Mouse (Mus musculus): ENCODE results near the gene Zfp334.

Zfp334 gene

GRCm38 (mm10) chr2:165380050-165380449 is 8.0 kb downstream of the Zfp334 start:
- DNase-seq (ENCODE audit: extremely low read depth, insufficient read length, low spot score): no peak

- no peak for DNase-seq (ENCODE audit: extremely low read depth, insufficient read length, low spot score)
Observed at GRCm38 (mm10) chr2:165376001-165376400, 12.1 kb downstream of the Zfp334 start.

DNA sequence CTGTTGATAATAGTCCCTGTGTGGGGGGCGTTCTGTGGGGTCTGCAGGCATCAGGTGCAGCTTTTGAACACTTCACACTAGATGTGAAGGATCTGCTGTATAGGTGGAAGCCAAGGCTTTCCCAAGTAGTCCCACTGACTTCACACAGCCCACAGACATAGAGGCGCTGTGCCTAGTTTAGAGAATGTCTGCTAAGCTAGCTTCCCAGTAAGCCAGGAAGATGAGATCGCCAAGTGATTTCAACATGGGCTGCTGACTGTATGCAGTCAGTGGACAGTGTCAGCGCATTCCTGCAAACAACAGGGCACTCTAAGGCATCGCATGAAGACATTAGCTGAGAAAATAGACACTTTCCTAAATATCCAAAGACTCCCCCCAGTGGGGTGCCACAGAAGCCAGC is 12.6 kb downstream of the Zfp334 start:
- no peak for DNase-seq (ENCODE audit: extremely low read depth, insufficient read length, low spot score)

- peak; percentile 38 for DNase-seq (ENCODE audit: extremely low read depth, insufficient read length, low spot score)
Observed at GRCm38 (mm10) chr2:165371066-165371465, 17.0 kb downstream of the Zfp334 start.

- DNase-seq (ENCODE audit: extremely low read depth, insufficient read length, low spot score): no peak
Observed at GRCm38 (mm10) chr2:165370348-165370747, 17.7 kb downstream of the Zfp334 start.

GRCm38 (mm10) chr2:165368496-165368895 is 19.6 kb downstream of the Zfp334 start, which contains the start of gene Zfp663:
Gene Zfp663, minus strand, starts transcription at chr2:165368729.
- no peak for DNase-seq (ENCODE audit: extremely low read depth, insufficient read length, low spot score)

DNA sequence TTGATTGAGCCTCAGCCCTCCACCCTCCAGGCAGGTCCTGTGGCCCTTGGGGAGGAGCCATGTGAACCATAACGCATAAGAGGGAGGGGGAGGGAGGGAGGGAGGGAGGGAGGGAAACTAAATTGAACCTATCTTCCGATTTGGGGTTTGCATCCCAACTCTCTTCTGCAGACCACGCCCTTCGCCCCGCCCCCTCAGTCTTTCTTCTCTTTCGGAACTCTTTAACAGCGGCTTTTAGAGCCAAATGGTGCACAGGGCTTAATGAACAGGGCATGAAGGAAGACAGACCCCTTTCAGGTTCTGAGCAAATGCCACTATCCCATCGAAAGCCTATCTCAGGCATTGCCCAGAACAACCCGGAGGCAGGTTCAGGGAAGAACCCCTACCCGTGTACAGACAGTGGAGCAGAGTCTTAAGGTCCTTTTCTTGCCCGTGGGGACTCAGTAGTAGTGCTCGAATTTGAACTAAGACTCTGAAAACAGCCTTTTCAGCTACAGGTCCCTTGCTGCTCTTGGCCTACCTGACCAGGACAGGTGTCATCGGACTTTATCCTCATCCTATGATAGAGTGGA is 20.1 kb downstream of the Zfp334 start:
- DNase-seq (ENCODE audit: extremely low read depth, insufficient read length, low spot score): no peak

- DNase-seq (ENCODE audit: extremely low read depth, insufficient read length, low spot score): peak; percentile 58
Observed at GRCm38 (mm10) chr2:165367047-165367520, 21.0 kb downstream of the Zfp334 start.

DNA sequence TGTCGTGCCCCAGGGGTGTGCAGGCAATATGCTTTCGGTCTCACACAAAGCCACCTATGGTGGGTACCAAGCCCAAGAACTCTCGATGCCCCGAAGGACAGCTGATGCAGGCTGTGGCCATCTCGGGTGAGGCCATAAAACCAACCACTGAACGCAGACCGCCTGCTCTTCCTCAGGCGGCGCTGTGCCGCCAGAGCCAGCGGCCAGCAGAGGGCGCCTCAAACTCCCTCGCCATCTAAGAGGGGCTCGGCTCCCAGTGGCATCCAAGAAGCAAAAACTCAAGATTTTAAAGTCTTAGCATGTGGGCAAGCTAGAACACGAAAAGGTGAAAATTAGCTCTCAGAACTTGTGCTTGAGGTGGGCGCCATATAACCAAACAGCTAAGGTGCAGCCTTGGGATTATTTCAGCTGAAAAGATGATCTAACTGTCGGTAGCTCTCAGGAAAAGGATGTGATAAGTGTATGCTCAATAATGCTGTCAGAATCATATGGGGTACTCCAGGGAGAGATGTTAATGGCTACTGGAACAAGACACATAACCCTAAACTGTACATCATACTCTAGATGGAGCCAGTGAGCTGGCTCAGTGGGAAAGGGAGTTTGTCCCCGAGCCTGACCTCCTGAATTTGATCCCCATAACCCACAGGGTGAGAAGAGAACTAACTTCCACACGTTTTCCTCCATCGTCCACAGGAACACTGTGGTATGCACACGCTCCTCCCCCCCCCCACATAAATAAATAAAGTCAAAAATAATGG is 23.5 kb downstream of the Zfp334 start:
- no peak for DNase-seq (ENCODE audit: extremely low read depth, insufficient read length, low spot score)

DNA sequence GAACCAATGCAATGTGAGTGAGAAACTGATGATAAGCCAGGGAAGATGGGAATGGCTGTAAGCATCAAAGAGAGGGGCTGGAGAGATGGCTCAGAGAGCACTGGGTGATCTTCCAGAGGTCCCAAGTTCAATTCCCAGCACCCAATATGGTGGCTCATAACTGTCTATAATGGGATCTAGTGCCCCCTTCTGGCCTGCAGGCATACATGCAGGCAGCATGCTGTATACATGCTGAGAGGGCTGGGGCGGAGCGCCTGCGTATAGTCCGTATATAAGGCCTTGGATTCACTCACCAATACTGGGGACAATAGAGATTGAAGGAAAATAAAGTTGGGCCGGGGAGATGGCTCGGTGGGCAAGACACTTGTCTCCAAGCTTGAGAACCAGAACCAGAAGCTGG is 24.8 kb downstream of the Zfp334 start:
- DNase-seq (ENCODE audit: extremely low read depth, insufficient read length, low spot score): no peak

GRCm38 (mm10) chr2:165360861-165361260 is 27.2 kb downstream of the Zfp334 start:
- no peak for DNase-seq (ENCODE audit: extremely low read depth, insufficient read length, low spot score)

DNA sequence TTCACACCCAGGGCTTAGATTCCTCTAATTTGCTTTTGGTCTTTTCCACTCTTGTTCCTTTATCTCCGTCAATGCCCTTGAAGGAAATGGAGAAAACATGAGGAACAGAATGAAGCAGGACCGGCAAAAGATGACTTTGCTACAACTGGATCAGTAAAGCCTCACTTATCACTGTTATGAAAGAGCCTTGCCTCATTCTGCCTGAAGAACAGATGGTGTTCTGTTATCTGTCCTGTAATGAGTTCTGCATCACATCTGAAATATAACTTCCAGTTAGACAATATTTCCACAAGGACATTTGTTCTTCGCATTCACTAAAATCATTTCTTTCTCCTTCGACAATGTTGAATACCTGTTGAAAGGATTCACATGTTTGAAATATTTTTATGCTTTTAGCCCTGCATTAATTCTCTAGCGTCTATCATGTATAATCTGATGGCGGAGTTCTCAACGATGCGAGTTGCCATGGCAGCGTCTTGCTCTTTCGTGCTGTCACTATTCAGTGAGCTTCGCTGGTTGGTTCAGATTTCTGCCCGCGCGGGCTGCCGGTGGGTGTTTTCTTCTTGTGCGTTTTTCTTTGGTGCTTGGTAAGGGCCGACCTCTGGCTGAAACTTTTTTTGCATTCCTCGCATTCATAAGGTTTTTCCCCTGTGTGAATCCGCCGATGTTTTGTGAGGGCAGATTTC is 36.1 kb downstream of the Zfp334 start:
- DNase-seq (ENCODE audit: extremely low read depth, insufficient read length, low spot score): no peak

DNA sequence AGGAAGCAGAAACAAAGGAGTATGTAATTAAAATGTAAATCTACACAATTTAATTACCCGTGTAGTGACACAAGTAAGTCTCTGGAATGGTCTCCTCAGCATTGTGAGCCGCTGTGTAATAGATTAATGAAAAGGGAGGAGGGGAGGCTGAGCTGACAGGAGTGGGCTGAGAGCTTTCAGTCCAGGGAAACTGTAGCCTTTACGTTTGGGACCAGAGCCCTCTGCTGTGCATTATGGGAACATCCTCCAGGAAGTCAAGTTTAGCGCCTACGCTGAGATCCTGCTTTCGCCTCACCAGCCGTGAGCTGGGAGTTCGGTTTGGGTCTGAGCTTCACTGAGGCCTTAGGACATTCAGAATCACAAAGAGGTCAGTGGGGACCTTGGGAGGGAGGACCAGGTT is 38.6 kb downstream of the Zfp334 start:
- no peak for DNase-seq (ENCODE audit: extremely low read depth, insufficient read length, low spot score)

GRCm38 (mm10) chr2:165346180-165346579 is 41.9 kb downstream of the Zfp334 start:
- DNase-seq (ENCODE audit: extremely low read depth, insufficient read length, low spot score): no peak

GRCm38 (mm10) chr2:165337191-165337590 is 50.9 kb downstream of the Zfp334 start:
- DNase-seq (ENCODE audit: extremely low read depth, insufficient read length, low spot score): no peak

- DNase-seq (ENCODE audit: extremely low read depth, insufficient read length, low spot score): no peak
Observed at GRCm38 (mm10) chr2:165332610-165333210, 55.3 kb downstream of the Zfp334 start.

DNA sequence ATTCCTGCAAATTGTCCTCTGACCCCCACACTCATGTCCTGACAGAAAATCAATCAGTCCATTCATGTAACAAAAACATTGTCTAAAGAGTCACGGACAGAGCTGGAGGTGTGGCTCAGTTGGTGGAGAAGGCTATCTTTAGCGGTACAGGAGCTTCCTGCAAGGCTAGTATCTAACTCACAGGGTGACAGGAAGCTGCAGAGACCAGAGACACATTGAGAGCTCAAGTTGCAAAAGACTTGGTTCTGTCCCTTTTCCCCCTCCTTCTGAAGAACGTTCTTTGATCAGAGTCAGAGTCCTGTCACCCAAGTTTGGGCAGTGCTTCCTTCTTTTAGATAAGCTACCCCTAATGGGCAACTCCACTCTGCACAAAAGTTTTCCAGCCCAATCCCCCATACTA is 58.4 kb downstream of the Zfp334 start:
- no peak for DNase-seq (ENCODE audit: extremely low read depth, insufficient read length, low spot score)

DNA sequence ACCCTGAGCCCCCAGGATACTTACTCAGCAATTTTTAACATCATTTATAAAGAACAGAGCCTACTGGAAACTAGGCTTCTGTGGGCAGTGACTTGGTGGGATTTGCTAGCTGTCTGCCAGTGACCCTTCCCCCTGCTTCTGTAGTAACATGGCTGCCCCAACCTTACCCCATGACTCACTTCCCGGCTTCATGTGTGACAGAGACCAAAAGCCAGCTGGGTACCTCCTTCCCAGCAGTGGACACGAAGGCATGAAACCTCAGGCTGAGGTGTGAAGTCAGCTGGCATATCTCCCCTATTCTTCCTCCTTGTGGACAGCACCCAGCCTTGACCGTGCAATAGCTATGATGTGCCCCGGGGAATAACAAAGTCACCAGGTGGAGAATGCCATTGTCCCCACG is 59.3 kb downstream of the Zfp334 start:
- DNase-seq (ENCODE audit: extremely low read depth, insufficient read length, low spot score): no peak

DNA sequence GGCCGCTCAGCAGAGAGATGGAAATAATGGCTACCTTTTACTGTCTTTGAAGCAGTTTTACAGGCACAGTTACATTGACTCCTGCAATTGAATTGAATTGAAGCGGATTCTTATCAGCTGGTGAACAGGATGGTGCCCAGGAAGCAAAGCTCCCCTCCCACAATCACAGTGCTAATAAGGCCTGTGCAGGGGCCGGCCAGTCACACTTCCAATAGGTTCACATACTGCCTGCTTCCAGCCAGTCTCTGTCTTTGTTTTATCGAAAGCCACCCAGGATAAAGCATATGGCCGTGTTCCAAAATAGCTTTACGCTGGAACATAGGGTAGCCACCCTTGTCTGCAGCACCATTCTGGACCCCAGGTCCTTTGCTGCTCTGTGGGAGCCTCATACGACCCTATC is 60.7 kb downstream of the Zfp334 start:
- DNase-seq (ENCODE audit: extremely low read depth, insufficient read length, low spot score): no peak

- peak; percentile 99 for DNase-seq (ENCODE audit: extremely low read depth, insufficient read length, low spot score)
Observed at GRCm38 (mm10) chr2:165326304-165327190, 61.5 kb downstream of the Zfp334 start, which contains the start of gene Elmo2. Gene Elmo2, minus strand, starts transcription at chr2:165326479.

Measured in 3134 (cell line).